Mouse (Mus musculus) kidney, adult 2 months (tissue): ENCODE results near the gene Pdx1.

Experiments
- CTCF ChIP-seq: fragments of 200-500 bp; conservative IDR thresholded peaks from 2 replicates; pipeline ENCODE4 v1.5.1; 2011; ENCODE audit warnings: low read depth, mild to moderate bottlenecking, control low read depth, low read length, moderate library complexity, mixed read lengths; ENCODE audit not compliant: insufficient read depth, insufficient read length
- POLR2A ChIP-seq: fragments of 200-500 bp; IDR thresholded peaks from one replicate; pipeline ENCODE4 v1.6.1; 2011; ENCODE audit warnings: low read depth, low read length, control low read depth

DNA sequence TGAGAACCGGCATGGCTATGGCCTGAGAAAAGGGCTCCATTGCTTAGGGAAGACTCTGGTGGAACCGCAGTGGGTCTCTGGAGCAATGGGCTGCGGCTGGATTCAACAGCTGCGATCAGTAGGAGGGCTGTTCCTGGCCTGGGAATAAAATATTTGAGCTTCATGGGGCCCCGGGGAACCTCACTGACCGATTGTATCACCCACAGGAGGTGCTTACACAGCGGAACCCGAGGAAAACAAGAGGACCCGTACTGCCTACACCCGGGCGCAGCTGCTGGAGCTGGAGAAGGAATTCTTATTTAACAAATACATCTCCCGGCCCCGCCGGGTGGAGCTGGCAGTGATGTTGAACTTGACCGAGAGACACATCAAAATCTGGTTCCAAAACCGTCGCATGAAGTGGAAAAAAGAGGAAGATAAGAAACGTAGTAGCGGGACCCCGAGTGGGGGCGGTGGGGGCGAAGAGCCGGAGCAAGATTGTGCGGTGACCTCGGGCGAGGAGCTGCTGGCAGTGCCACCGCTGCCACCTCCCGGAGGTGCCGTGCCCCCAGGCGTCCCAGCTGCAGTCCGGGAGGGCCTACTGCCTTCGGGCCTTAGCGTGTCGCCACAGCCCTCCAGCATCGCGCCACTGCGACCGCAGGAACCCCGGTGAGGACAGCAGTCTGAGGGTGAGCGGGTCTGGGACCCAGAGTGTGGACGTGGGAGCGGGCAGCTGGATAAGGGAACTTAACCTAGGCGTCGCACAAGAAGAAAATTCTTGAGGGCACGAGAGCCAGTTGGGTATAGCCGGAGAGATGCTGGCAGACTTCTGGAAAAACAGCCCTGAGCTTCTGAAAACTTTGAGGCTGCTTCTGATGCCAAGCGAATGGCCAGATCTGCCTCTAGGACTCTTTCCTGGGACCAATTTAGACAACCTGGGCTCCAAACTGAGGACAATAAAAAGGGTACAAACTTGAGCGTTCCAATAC is 4.7 kb downstream of the Pdx1 start:
- TF ChIP-seq POLR2A = no peak
- TF ChIP-seq CTCF = no peak
